Mouse (Mus musculus) limb, embryonic 15.5 days (tissue): ENCODE results near the gene Arhgap27. TPM values are rescaled to one million over a fixed set of nuclear protein-coding genes. Genes with fewer than 3 reads are reported as not detected.

Experiments used
- ATAC-seq: fragments of 200-750 bp; cut with Nextera tagmentation; 2 replicates; pipeline ENCODE4 v1.8.0; 2017; ENCODE audit warnings: low read depth, moderate TSS enrichment; ENCODE audit not compliant: insufficient number of reproducible peaks, low FRiP score, low TSS enrichment
- H3K27ac ChIP-seq: fragments of 300-500 bp; sonication (generic); 2 replicates; pipeline ENCODE4 v1.5.1; 2015; ENCODE audit warnings: moderate library complexity, mild to moderate bottlenecking, inconsistent platforms
- H3K27me3 ChIP-seq: fragments of 300-500 bp; sonication (generic); 2 replicates; pipeline ENCODE4 v1.6.1; 2015; ENCODE audit warnings: inconsistent platforms
- H3K36me3 ChIP-seq: fragments of 300-500 bp; sonication (generic); 2 replicates; pipeline ENCODE4 v1.6.1; 2015; ENCODE audit warnings: inconsistent platforms
- H3K4me1 ChIP-seq: fragments of 300-500 bp; sonication (generic); 2 replicates; pipeline ENCODE4 v1.6.1; 2015; ENCODE audit warnings: inconsistent platforms
- H3K4me2 ChIP-seq: fragments of 300-500 bp; sonication (generic); 2 replicates; pipeline ENCODE4 v1.6.1; 2015; ENCODE audit warnings: mild to moderate bottlenecking, inconsistent platforms
- H3K4me3 ChIP-seq: fragments of 300-500 bp; sonication (generic); 2 replicates; pipeline ENCODE4 v1.5.1; 2015; ENCODE audit warnings: mild to moderate bottlenecking, inconsistent platforms
- H3K9ac ChIP-seq: fragments of 300-500 bp; sonication (generic); 2 replicates; pipeline ENCODE4 v1.6.1; 2015; ENCODE audit warnings: inconsistent platforms
- H3K9me3 ChIP-seq: fragments of 300-500 bp; sonication (generic); 2 replicates; pipeline ENCODE4 v1.6.1; 2016; ENCODE audit warnings: inconsistent platforms
- WGBS: fragments of 180-500 bp; shearing (Covaris S2); methylation state at CpG from one replicate; pipeline ENCODE4 v1.1.7; 2015; 5-methylcytosine and 5-hydroxymethylcytosine counted together
- polyA plus RNA-seq: library from polyadenylated mRNA; unstranded; fragments of >200 nt; fragmentation: Nextera tagmentation; extraction: Ambion mirVana; gene quantifications from 2 replicates; pipeline ENCODE4 v1.2.1, GENCODE M21; 2015

The Arhgap27 gene
- polyA plus RNA-seq, 1 experiment from 2014 or later, result 14.0 TPM

DNA sequence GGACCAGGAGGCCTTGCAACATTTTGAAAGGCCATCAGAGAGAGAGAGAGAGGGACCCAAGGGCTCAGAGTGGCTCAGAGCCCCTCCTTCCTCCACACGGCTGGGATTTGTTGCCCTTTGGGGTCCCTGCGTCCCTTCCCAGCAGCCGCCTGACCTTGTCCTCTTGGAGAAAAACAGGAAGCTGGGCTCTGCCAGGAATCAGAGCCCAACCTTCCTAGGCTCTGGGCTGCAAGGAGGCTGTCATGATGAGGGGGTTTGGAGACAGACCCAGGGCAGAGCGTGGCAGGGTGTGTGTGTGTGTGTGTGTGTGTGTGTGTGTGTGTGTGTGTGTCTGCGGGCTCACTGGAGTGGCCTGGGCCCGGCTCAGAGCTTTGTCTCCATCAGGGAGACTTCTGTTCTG lies 77.5 kb downstream of the Arhgap27 start:
- peaks cover 30% of the 10 kb centered on the region for H3K4me1 ChIP-seq
- no peak overlapping the region for H3K4me3 ChIP-seq
- 0 out of 2 replicates have a peak overlapping the region, but pooled peaks have one; percentile 50 for H3K27ac ChIP-seq
- no peaks in the 10 kb centered on the region; the same call in 1 of the 2 replicates for H3K27me3 ChIP-seq
- no peaks in the 10 kb centered on the region for H3K36me3 ChIP-seq
- H3K4me2 ChIP-seq, result no peak overlapping the region
- no peak overlapping the region for H3K9ac ChIP-seq
- no peaks in the 10 kb centered on the region for H3K9me3 ChIP-seq
- 43% methylated on average over 6 of the region's 6 CpGs for WGBS
- no peak for ATAC-seq

- no peaks in the 10 kb centered on the region; the same call in 1 of the 2 replicates for H3K27me3 ChIP-seq
- no peaks in the 10 kb centered on the region for H3K36me3 ChIP-seq
- 81% methylated on average over 10 of the region's 10 CpGs for whole genome bisulfite sequencing
- no peaks in the 10 kb centered on the region for H3K9me3 ChIP-seq
- H3K27ac ChIP-seq, result no peak overlapping the region
- no peak overlapping the region for H3K9ac ChIP-seq
- no peak for ATAC-seq
- H3K4me2 ChIP-seq, result no peak overlapping the region
- no peak overlapping the region for H3K4me3 ChIP-seq
- H3K4me1 ChIP-seq, result peaks cover 30% of the 10 kb centered on the region
Measured at GRCm38 (mm10) chr11:103285276-103285675, 78.2 kb downstream of the Arhgap27 start.

- Histone ChIP-seq H3K4me2 (no peak overlapping the region), H3K27me3 (no peaks in the 10 kb centered on the region; the same call in 1 of the 2 replicates), H3K4me3 (no peak overlapping the region), H3K9me3 (no peaks in the 10 kb centered on the region), H3K4me1 (peaks cover 8% of the 10 kb centered on the region), H3K36me3 (no peaks in the 10 kb centered on the region), H3K9ac (no peak overlapping the region), H3K27ac (no peak overlapping the region)
- 77% methylated on average over 7 of the region's 7 CpGs for WGBS
- ATAC-seq, result no peak
Measured at GRCm38 (mm10) chr11:103281784-103282183, 81.7 kb downstream of the Arhgap27 start.

Other genes with a start within 250 kb of the Arhgap27 start
- gene Hexim1, start 247.5 kb downstream of the Arhgap27 start, polyA plus RNA-seq, result 5.0 and 5.8 TPM in 2 replicates
- 11.7 and 12.2 TPM in 2 replicates for gene Hexim2, start 231.3 kb downstream of the Arhgap27 start, polyA plus RNA-seq
- 2.4 and 3.0 TPM in 2 replicates for gene Fmnl1, start 192.6 kb downstream of the Arhgap27 start, polyA plus RNA-seq
- gene 1700023F06Rik, start 155.1 kb downstream of the Arhgap27 start, polyA plus RNA-seq, result 0.67 and 1.0 TPM in 2 replicates
- gene Spata32, start 145.3 kb downstream of the Arhgap27 start, polyA plus RNA-seq, result not detected in 2 replicates
- gene Map3k14, start 96.2 kb downstream of the Arhgap27 start, polyA plus RNA-seq, result 4.3 and 5.3 TPM in 2 replicates
- 8.4 and 8.6 TPM in 2 replicates for gene Plekhm1, start 49.0 kb upstream of the Arhgap27 start, polyA plus RNA-seq
- gene Lrrc37a, start 140.9 kb upstream of the Arhgap27 start, polyA plus RNA-seq, result not detected in 2 replicates